Mouse (Mus musculus): Measurements from ENCODE around the gene Insr.

Gene Insr

DNA sequence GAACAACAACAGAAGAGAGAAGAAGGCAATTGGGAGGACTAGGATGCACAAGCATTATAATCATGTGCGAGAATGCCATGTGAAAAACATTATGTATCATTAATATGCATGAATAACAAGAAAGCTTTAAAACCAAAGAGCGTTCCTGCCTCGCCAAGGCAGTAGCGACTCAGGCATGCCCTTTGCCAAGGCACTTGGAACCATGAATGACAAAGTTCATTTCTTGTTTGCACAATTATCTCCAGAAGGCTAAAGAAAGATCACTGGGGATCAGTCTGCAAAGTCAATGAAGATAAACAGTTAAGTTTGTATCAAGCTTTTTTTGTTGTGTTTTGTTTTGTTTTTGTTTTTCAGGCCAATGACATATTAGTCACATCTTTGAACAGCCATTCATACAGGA lies 36.2 kb downstream of the Insr start:
- in situ Hi-C loops (cut with MboI; ENCODE audit: low pct_unique_long_range_greater_than_20kb in 1 of 2, low sequenced_read_pairs in 2 of 2, unreplicated experiment in 1 of 2), result no loop called here

DNA sequence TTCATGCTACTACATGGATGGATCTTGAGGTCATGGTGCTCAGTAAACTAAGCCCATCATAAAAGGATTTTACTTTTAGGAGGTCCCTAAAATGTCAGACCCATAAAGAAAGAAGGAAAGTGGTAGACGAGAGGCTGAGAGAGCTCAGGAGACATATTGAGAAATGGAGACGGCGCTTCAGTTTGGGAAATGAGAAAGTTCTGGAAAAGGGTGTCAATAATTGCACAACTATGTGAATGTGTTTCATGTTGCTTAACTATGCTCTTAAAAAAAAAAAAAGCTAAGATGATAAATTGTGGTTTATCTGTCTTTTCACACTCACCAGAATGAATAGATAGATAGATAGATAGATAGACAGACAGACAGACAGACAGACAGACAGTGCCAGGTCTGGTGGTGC lies 38.7 kb downstream of the Insr start:
- in situ Hi-C loops (cut with MboI; ENCODE audit: low pct_unique_long_range_greater_than_20kb in 1 of 2, low sequenced_read_pairs in 2 of 2, unreplicated experiment in 1 of 2), result no loop called here

- in situ Hi-C loops (cut with MboI; ENCODE audit: low pct_unique_long_range_greater_than_20kb in 1 of 2, low sequenced_read_pairs in 2 of 2, unreplicated experiment in 1 of 2), result no loop called here
Measured at GRCm38 (mm10) chr8:3239641-3240040, 39.8 kb downstream of the Insr start.

DNA sequence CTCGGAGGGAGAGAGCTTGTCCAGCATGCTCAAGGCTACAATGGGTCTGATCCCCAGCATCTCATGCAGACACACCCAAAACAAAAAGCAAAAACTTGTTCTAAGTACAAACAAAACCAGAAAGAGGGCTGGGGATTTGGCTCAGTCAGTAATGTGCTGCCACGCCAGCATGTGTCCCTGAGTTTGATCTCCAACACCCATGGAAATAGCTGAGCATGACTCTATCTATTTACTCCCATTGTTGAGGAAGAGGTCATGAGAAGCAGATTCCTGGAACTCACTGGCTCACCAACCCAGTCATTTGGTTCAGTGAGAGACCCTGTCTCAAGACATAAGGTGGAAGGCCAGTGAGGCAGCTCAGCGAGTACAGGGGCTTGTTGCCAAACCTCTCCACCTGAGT lies 40.6 kb downstream of the Insr start:
- in situ Hi-C loops (cut with MboI; ENCODE audit: low pct_unique_long_range_greater_than_20kb in 1 of 2, low sequenced_read_pairs in 2 of 2, unreplicated experiment in 1 of 2), result no loop called here

GRCm38 (mm10) chr8:3237319-3237718 lies 42.1 kb downstream of the Insr start:
- in situ Hi-C loops (cut with MboI; ENCODE audit: low pct_unique_long_range_greater_than_20kb in 1 of 2, low sequenced_read_pairs in 2 of 2, unreplicated experiment in 1 of 2), result no loop called here

DNA sequence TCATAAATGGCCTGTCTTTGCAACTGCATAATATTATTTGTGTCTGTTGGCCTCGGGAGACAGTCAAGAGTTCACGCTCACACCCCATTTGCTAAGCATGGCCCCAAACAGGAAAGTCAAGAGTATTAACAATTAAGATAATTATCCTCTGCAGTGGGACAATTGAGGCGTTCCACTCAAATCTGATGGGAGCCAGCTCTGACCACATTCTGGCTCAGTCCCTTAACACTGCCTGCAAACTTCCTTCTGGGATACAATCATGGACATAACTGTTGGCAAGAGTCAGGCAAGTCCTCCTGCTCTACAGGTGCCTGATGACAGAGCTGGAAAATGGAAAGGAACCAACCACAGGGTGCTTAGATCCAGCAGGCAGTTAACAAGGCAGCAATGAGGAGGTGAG lies 43.1 kb downstream of the Insr start:
- in situ Hi-C loops (cut with MboI; ENCODE audit: low pct_unique_long_range_greater_than_20kb in 1 of 2, low sequenced_read_pairs in 2 of 2, unreplicated experiment in 1 of 2), result no loop called here

DNA sequence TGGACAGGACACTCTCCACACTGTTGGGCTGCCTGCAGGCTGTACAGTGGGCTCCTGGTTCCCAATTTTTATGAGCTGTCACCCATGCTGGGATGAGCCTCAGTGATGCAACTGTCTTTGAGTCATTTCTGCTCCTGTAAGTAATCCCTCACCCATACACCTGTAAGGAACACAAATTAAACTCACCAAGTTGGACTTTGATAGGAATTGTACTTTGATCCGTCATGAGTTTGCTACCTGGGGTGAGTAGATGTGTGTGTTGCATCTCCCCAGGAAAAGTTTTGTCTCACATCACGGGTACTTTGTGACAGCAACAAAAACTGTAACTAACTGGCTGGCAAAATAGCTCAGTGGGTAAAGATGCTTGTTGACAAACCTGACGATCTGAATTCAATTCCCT lies 44.8 kb downstream of the Insr start:
- in situ Hi-C loops (cut with MboI; ENCODE audit: low pct_unique_long_range_greater_than_20kb in 1 of 2, low sequenced_read_pairs in 2 of 2, unreplicated experiment in 1 of 2), result no loop called here

DNA sequence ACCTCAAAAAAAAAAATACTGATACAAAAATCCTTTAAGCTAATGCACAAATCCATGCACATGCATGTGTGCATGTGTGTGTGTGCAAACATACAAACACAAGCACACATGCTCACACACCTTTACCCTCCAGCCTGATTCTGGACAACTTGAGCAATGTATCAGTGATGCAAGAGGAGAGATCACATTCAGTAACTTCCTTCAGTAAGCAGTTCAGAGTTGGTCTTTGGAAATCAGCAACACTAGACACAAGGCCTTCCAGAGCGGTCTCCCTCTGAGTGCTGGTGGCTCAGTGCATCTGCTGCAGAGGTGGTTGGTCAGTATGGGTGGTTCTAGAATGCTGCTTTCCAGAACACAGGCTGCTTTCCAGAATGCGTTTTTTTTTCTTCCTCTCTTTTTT lies 46.8 kb downstream of the Insr start:
- in situ Hi-C loops (cut with MboI; ENCODE audit: low pct_unique_long_range_greater_than_20kb in 1 of 2, low sequenced_read_pairs in 2 of 2, unreplicated experiment in 1 of 2), result no loop called here

DNA sequence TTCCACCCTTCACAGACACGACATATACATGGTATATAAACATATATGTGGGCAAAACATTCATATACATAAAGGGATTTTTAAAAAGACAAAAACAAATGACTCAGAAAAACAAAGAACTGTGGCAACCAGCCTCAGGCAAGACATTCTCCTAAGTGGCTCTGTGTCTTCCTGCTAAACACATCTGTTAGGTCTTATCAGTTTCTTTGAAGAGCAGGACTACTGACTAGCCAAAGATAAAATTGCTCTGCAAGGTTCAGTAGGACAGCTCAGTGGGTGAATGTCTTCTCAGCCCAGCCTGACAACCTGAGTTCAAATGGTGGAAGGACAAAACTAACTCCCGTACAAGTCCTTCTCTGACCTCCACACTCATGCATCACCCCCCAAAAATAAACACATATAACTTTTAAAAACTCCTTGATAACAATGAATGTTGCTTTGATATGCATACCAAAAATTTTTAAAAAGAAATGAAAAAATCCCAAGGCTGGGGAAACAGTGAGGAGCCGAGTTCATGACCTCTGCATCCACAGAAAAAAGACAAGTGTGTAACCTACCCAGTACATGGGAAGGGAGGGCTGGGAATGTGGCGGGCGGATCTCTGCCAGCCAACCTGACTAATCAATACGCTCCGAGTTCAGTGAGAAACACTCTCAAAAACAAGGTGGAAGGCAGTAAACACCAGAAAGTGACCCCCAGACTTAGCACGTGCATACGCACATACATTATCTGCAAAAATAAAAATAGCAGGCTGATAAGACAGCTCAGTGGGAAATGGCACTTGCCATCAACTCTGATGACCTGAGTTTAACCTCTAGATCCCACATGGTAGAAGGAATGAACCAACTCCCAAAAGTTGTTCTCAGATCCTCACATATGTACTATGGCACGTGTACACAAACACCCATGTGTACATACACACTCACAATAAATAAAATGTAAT lies 49.0 kb downstream of the Insr start:
- in situ Hi-C loops (cut with MboI; ENCODE audit: low pct_unique_long_range_greater_than_20kb in 1 of 2, low sequenced_read_pairs in 2 of 2, unreplicated experiment in 1 of 2), result no loop called here

DNA sequence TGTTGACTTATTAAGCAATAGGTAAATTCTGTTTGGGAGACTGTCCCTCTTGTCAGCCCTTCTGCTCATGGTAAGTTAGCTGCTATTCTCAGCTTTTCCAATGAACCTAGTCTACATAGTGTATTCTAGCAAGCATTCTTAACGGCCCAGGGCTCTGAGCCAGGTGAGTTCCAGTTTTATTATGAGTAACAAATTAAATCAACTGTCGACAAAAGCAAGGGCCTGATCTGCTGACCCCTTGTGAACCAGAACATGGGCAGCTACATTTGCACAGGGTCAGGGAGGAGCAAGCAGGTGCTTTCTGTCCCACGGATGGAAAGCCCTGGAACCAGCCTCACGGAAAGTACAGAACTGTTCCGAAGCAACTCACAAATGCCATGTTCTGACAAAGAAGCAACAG lies 52.0 kb downstream of the Insr start:
- in situ Hi-C loops (cut with MboI; ENCODE audit: low pct_unique_long_range_greater_than_20kb in 1 of 2, low sequenced_read_pairs in 2 of 2, unreplicated experiment in 1 of 2), result no loop called here

- in situ Hi-C loops (cut with MboI; ENCODE audit: low pct_unique_long_range_greater_than_20kb in 1 of 2, low sequenced_read_pairs in 2 of 2, unreplicated experiment in 1 of 2), result no loop called here
Measured at GRCm38 (mm10) chr8:3225731-3226130, 53.7 kb downstream of the Insr start.

GRCm38 (mm10) chr8:3225184-3225583 lies 54.2 kb downstream of the Insr start:
- in situ Hi-C loops (cut with MboI; ENCODE audit: low pct_unique_long_range_greater_than_20kb in 1 of 2, low sequenced_read_pairs in 2 of 2, unreplicated experiment in 1 of 2), result no loop called here

DNA sequence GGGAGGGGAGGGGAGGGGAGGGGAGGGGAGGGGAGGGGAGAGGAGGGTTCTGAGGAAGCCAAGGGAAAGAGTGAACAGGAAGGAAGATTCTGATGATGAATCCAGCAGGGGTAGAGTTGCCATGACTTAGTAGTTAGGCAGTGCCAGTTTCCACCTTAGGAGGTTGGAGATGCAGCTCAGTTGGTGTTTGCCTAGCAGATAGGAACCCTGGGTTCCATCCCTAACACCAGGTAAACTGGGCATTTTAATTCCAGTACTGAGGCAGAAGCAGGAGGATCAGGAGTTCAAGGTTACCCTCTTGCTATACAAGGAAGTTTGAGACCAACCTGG lies 56.8 kb downstream of the Insr start:
- in situ Hi-C loops (cut with MboI; ENCODE audit: low pct_unique_long_range_greater_than_20kb in 1 of 2, low sequenced_read_pairs in 2 of 2, unreplicated experiment in 1 of 2), result loop anchor here in 1 of 2 experiments (5.0 kb wide), 1 partner anchor 60 kb away; no protein-coding TSS in a partner anchor

DNA sequence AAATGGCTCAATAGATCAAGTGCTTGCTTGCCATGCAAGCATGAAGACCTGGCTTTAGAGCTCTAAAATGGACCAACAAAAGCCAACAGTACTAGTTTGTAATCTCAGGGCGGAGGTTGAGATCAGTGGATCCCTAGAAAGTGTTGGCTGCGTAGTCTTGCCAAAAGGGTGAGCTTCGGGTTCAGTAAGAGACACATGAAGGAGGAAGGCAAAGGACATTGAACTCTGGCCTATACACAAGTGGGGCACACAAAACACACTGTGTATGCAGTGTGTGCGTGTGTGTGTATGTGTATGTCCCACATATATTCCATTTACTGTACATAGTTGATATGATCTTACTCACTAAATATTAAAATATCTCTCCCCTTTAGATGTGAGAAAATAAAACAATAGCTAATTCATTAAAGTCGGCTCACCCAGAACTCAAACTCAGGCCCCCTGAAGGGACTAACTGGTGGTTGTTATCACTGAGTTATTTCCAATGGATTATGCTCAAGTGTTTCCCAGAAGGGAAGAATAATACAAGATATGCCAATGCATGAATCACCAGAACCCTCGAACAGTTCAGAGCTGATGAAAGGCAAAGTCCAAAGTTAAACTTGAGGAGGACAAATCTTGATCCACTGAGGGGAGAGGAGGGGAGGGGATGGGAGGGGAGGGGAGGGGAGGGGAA lies 57.3 kb downstream of the Insr start:
- in situ Hi-C loops (cut with MboI; ENCODE audit: low pct_unique_long_range_greater_than_20kb in 1 of 2, low sequenced_read_pairs in 2 of 2, unreplicated experiment in 1 of 2), result loop anchor here in 1 of 2 experiments (5.0 kb wide), 1 partner anchor 60 kb away; no protein-coding TSS in a partner anchor

GRCm38 (mm10) chr8:3221047-3221959 lies 58.1 kb downstream of the Insr start:
- in situ Hi-C loops (cut with MboI; ENCODE audit: low pct_unique_long_range_greater_than_20kb in 1 of 2, low sequenced_read_pairs in 2 of 2, unreplicated experiment in 1 of 2), result loop anchor here in 1 of 2 experiments (5.0 kb wide), 1 partner anchor 61 kb away; no protein-coding TSS in a partner anchor

- in situ Hi-C loops (cut with MboI; ENCODE audit: low pct_unique_long_range_greater_than_20kb in 1 of 2, low sequenced_read_pairs in 2 of 2, unreplicated experiment in 1 of 2), result loop anchor here in 1 of 2 experiments (5.0 kb wide), 1 partner anchor 62 kb away; no protein-coding TSS in a partner anchor
Measured at GRCm38 (mm10) chr8:3220502-3220901, 58.9 kb downstream of the Insr start.

DNA sequence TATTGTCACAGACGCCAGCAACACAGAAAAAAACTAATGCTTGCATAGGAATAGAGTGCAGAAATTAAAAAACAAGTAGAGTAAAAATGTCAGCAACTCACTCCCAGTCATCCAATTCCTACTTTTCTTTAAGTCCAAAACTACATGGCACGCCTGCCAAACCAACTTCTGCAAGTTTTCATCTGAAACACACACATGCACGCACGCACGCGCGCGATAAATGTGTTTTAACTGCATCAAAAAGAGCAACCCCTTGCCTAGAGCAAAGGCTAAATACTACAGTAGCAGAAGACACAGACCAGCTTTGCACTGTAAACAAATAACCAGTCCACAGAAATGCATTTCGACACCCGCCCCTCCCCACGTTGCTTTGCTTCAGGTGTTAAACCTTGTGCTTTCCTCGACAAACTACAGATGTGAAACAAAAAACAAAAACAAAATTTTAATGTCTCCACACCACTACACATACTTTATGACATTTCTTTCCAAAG lies 59.5 kb downstream of the Insr start:
- in situ Hi-C loops (cut with MboI; ENCODE audit: low pct_unique_long_range_greater_than_20kb in 1 of 2, low sequenced_read_pairs in 2 of 2, unreplicated experiment in 1 of 2), result loop anchor here in 1 of 2 experiments (5.0 kb wide), 1 partner anchor 62 kb away; no protein-coding TSS in a partner anchor

GRCm38 (mm10) chr8:3219266-3219665 lies 60.2 kb downstream of the Insr start:
- in situ Hi-C loops (cut with MboI; ENCODE audit: low pct_unique_long_range_greater_than_20kb in 1 of 2, low sequenced_read_pairs in 2 of 2, unreplicated experiment in 1 of 2), result no loop called here

Data from mouse embryonic stem cell (cell line).